Mouse (Mus musculus): ENCODE measurements around the gene P2rx5. TPM values are rescaled to one million over a fixed set of nuclear protein-coding genes. Genes with fewer than 3 reads are reported as not detected.

P2rx5 gene
- polyA plus RNA-seq, 1 experiment from 2014 or later, result 0.65 TPM

Other genes with a start within 250 kb of the P2rx5 start
- 23.9 and 28.9 TPM in 2 replicates for gene Atp2a3, start 199.3 kb upstream of the P2rx5 start, polyA plus RNA-seq (2015; fragmentation: Nextera tagmentation; extraction: Ambion mirVana)
- 25.4 and 30.6 TPM in 2 replicates for gene P2rx1, start 161.3 kb upstream of the P2rx5 start, polyA plus RNA-seq (2015; fragmentation: Nextera tagmentation; extraction: Ambion mirVana)
- 13.9 and 15.5 TPM in 2 replicates for gene Camkk1, start 141.4 kb upstream of the P2rx5 start, polyA plus RNA-seq (2015; fragmentation: Nextera tagmentation; extraction: Ambion mirVana)
- 10.8 and 11.1 TPM in 2 replicates for gene Ncbp3, start 112.6 kb upstream of the P2rx5 start, polyA plus RNA-seq (2015; fragmentation: Nextera tagmentation; extraction: Ambion mirVana)
- gene Itgae, start 69.8 kb upstream of the P2rx5 start, polyA plus RNA-seq (2015; fragmentation: Nextera tagmentation; extraction: Ambion mirVana), result 0.31 and 0.36 TPM in 2 replicates
- gene Haspin, start 22.1 kb upstream of the P2rx5 start, polyA plus RNA-seq (2015; fragmentation: Nextera tagmentation; extraction: Ambion mirVana), result 11.9 and 12.5 TPM in 2 replicates
- gene Emc6, start 16.6 kb downstream of the P2rx5 start, polyA plus RNA-seq (2015; fragmentation: Nextera tagmentation; extraction: Ambion mirVana), result 94.1 and 101 TPM in 2 replicates
- gene Tax1bp3, start 16.7 kb downstream of the P2rx5 start, polyA plus RNA-seq (2015; fragmentation: Nextera tagmentation; extraction: Ambion mirVana), result 214 and 230 TPM in 2 replicates
- 18.3 and 19.6 TPM in 2 replicates for gene Ctns, start 38.6 kb downstream of the P2rx5 start, polyA plus RNA-seq (2015; fragmentation: Nextera tagmentation; extraction: Ambion mirVana)
- gene Shpk, start 39.0 kb downstream of the P2rx5 start, polyA plus RNA-seq (2015; fragmentation: Nextera tagmentation; extraction: Ambion mirVana), result 3.3 and 4.0 TPM in 2 replicates
- not detected in 2 replicates for gene Trpv1, start 73.9 kb downstream of the P2rx5 start, polyA plus RNA-seq (2015; fragmentation: Nextera tagmentation; extraction: Ambion mirVana)
- 0.40 and 0.47 TPM in 2 replicates for gene Trpv3, start 107.0 kb downstream of the P2rx5 start, polyA plus RNA-seq (2015; fragmentation: Nextera tagmentation; extraction: Ambion mirVana)
- 4.2 and 4.5 TPM in 2 replicates for gene Aspa, start 169.2 kb downstream of the P2rx5 start, polyA plus RNA-seq (2015; fragmentation: Nextera tagmentation; extraction: Ambion mirVana)
- gene Gm49340, start 169.3 kb downstream of the P2rx5 start, polyA plus RNA-seq (2015; fragmentation: Nextera tagmentation; extraction: Ambion mirVana), result not detected in 2 replicates
- gene Spata22, start 169.3 kb downstream of the P2rx5 start, polyA plus RNA-seq (2015; fragmentation: Nextera tagmentation; extraction: Ambion mirVana), result 0.27 TPM in 1 of 2 replicates, not detected in the other
- not detected in 2 replicates for gene Olfr20, start 190.4 kb downstream of the P2rx5 start, polyA plus RNA-seq (2015; fragmentation: Nextera tagmentation; extraction: Ambion mirVana)
- gene Olfr376, start 210.8 kb downstream of the P2rx5 start, polyA plus RNA-seq (2015; fragmentation: Nextera tagmentation; extraction: Ambion mirVana), result not detected in 2 replicates
- not detected in 2 replicates for gene Olfr1, start 239.2 kb downstream of the P2rx5 start, polyA plus RNA-seq (2015; fragmentation: Nextera tagmentation; extraction: Ambion mirVana)

All from stomach, embryonic 16.5 days (tissue).